Mouse (Mus musculus) CD8-positive naive resting alpha-beta T cell, adult 2 months (primary cell): Measurements from ENCODE around the gene Eci3.
"Not testable (repeated sequence)": the region's sequence is repeated elsewhere in the genome, so short reads cannot be mapped to it uniquely, and the experiment has no call there.

ENCODE experiments used
- DNase-seq, 2 experiments: peaks; one replicate each; pipeline ENCODE4 v3.0.0; 2022; ENCODE audit warnings: low read depth in 2 of 2, low spot score in 2 of 2

Eci3 gene

GRCm38 (mm10) chr13:34963511-34964397 lies at the start of gene Eci3:
Gene Eci3, minus strand, starts transcription at chr13:34963810.
- no peak for DNase-seq

DNA sequence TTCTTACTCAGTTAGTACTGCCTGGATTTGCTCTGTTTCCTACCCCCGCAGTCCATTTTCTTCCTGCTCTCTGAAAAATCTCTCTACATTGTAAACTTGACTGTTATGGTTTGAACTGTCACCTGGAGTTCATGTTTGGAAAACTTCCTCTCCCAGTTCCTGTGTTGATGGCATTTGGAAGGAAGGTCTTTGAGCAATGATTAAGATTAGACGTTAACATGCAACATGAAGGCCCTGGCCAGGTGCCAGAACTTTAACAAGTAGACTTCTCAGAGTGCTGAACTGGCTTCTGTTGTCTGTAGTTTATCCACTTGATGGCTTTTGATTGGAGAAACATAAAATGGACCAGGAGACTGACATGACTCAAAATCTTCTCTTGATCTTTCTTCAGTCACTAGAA lies 32.3 kb upstream of the Eci3 start:
- no peak for DNase-seq

GRCm38 (mm10) chr13:34993983-34994811 lies 30.6 kb upstream of the Eci3 start:
- DNase-seq = peak; percentile 72 to 89

- DNase-seq = peak in 1 of 2 experiments; percentile 41
Measured at GRCm38 (mm10) chr13:34993595-34993982, 30.0 kb upstream of the Eci3 start.

GRCm38 (mm10) chr13:34993085-34993484 lies 29.5 kb upstream of the Eci3 start:
- no peak for DNase-seq

- no peak for DNase-seq
Measured at GRCm38 (mm10) chr13:34991581-34992273, 28.1 kb upstream of the Eci3 start.

DNA sequence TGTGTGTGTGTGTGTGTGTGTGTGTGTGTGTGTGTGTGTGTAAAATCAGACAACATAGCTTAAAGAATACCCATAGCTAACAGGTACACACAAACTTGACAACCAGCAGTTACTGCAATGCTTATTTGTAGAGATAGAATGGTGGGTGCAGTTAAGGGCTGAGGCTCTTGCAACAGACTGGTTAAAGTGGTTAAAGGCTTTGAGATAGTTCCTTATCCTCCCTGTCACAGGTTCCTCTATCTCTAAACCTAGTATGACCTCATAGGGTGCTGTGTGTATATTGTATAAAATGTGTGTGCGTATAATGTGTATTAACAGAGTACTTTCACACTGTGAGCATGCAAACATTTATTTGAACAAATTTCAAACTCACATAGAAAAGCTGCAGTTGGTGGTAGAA lies 19.9 kb upstream of the Eci3 start:
- DNase-seq = not testable (repeated sequence)

- not testable (repeated sequence) for DNase-seq
Measured at GRCm38 (mm10) chr13:34978635-34979034, 15.0 kb upstream of the Eci3 start.

DNA sequence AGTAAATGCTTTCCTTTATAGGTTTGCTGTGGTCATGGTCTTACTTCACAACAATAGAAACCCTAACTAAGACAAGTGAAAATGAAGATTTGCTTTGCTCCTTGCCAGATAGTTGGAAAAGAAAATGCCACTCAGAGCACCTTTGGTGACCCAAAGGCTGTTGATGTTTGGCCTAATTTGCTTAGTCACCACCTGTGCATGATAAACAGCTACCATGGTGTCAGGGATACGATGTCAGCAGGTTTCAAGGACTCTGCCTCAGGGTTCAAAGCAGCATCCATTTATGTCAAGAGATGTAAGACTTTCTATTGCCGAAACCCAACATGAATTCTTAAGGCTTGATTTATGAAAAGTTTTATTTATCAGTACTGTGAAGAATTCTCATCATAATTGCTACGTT lies 13.8 kb upstream of the Eci3 start:
- DNase-seq = no peak

DNA sequence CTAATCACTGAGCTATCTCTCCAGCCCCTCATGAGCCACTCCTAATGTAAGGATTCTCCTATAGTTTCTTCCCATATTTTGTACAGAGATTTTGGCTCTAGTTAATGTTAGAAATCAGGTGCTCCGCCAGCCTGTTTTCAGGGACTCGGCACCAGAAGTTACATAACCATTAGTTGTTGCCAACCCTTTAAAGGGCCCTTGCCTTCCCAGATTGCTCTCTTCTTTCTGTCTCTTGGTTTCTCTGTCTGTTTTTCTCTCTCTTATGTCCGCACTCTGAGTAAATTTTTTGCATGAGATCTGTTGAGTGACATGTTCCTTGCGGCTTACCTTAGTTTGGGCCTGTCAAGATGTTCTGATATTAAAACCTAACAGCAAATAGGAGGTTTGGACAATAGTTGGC lies 12.5 kb upstream of the Eci3 start:
- no peak for DNase-seq

DNA sequence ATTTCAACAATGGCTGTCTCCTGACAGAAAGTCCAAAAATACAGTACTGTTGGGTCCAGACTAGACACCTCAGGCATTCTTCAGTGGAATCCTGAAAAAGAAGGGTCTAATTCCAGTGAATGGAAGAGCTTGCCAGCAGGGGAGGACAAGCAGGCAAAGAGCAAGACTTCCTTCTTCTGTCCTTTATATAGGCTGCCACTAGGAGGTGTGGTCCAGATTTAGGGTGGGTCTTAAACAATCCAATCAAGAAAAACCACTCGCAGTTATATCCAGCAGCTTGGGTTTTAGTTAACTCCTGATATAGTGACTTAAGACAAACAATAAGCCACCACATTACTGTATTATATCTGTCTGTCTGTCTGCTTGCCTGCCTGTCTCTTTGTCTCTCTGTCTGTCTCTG lies 10.2 kb upstream of the Eci3 start:
- no peak for DNase-seq

DNA sequence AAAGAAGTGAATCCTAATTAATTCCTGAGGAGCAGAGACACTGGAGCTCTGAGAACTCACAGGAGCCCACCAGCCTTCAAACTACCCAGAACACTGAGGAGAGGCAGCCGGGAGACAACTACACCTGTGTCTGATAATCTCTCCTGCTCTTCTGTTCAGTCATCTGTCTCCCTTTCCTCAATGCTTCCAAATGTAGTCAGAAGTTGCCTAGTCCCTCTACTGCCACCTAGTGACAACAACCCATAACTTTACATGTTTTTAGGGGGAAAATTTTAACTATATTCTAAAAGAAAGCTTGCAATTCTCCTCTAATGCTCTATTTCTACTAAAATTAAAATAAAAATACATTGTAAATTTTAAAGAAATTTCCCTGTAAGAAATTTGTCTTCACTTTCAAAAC lies 9.5 kb upstream of the Eci3 start:
- peak in 1 of 2 experiments; percentile 22 for DNase-seq

- not testable (repeated sequence) for DNase-seq
Measured at GRCm38 (mm10) chr13:34972456-34972855, 8.8 kb upstream of the Eci3 start.

DNA sequence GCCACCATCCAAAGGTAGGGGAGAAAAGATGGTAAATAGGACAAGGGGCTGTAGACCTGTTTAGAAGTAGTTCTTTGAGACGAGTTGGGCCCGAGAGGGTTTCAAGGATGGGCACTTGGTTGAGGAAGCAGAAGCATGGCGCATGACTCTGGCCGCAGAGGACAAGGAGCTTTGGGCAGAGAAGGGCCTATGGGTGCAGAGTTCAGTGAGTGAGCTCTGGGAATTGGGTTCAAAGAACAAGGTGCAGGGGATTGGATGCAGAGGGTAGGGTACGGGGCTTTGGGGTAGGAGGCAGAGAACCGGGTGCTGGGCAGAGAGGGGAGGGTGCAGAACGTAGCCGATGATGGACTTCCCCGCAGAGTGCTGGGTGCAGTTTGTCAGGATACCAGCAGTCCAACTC lies 2.0 kb upstream of the Eci3 start:
- DNase-seq = not testable (repeated sequence)

DNA sequence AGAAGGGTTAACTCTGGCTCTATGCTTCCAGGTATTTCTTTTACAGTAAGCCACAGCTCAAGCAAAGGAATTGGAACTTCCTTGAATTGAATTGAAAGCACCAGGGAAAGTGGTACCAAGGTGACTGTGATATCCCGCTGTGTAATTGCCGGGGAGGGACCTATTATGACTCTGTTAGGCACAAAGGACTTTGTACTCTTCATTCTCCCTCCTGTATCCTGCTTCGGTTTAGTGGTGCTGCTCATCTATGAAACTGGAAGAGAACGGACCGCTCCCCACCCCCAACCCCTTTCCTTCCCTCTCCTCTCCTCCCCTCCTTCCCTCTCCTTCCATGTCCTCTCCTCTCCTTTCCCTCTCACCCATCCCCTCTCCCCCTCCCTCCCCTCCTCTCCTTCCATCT lies 1.3 kb upstream of the Eci3 start:
- DNase-seq = no peak

- DNase-seq = no peak
Measured at GRCm38 (mm10) chr13:34964419-34964818, 809 bp upstream of the Eci3 start.

- no peak for DNase-seq
Measured at GRCm38 (mm10) chr13:34960996-34961770, 2.4 kb downstream of the Eci3 start.

- not testable (repeated sequence) for DNase-seq
Measured at GRCm38 (mm10) chr13:34958158-34958557, 5.5 kb downstream of the Eci3 start.

GRCm38 (mm10) chr13:34956901-34957300 lies 6.7 kb downstream of the Eci3 start:
- peak in 1 of 2 experiments; percentile 15 for DNase-seq

- not testable (repeated sequence) for DNase-seq
Measured at GRCm38 (mm10) chr13:34951437-34951836, 12.2 kb downstream of the Eci3 start.

DNA sequence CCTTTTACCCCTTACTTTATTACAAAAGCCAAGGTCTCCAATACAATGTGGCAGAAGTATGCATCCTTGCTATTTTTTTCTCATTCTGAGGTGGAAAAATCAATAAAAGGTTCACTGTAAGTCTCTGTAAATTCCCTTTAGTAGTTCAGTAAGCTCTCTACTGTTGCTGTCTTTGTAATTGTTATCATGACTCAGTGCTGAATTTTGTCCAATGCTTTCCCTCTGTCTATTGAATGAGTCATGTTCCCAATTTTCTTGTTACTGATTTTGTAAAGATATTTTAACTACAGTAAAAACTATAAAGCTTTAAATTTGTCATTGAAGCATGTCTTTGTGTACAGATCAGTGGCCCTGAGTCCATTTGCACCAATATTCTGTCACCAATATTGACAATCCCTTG lies 21.2 kb downstream of the Eci3 start:
- no peak for DNase-seq
